Mouse (Mus musculus): ENCODE data around the gene Gabra2. TPM values are rescaled to one million over a fixed set of nuclear protein-coding genes. Genes with fewer than 3 reads are reported as not detected.

Gabra2 gene
- polyA plus RNA-seq, 1 experiment = not detected

- TF ChIP-seq TAL1 (IDR thresholded peaks at IDR 0.05; ENCODE audit: low read length) = no peak
- no peak for TF ChIP-seq GATA1 (IDR thresholded peaks at IDR 0.05; ENCODE audit: low read length)
- Histone ChIP-seq H3K4me3 (replicated peaks) (no peak overlapping the region), H3K4me1 (ENCODE audit: control insufficient read depth) (no peaks in the 10 kb centered on the region), H3K36me3 (ENCODE audit: control insufficient read depth) (no peaks in the 10 kb centered on the region), H3K27me3 (ENCODE audit: control insufficient read depth) (peaks cover 19% of the 10 kb centered on the region), H3K9me3 (ENCODE audit: control insufficient read depth, low read length) (no peaks in the 10 kb centered on the region; the same call in 1 of the 2 replicates)
Observed at GRCm38 (mm10) chr5:71091926-71092325, 3.7 kb downstream of the Gabra2 start.

- Histone ChIP-seq H3K4me1 (ENCODE audit: control insufficient read depth) (no peaks in the 10 kb centered on the region), H3K4me3 (replicated peaks) (no peak overlapping the region), H3K27me3 (ENCODE audit: control insufficient read depth) (no peaks in the 10 kb centered on the region), H3K9me3 (ENCODE audit: control insufficient read depth, low read length) (no peaks in the 10 kb centered on the region), H3K36me3 (ENCODE audit: control insufficient read depth) (no peaks in the 10 kb centered on the region)
- TF ChIP-seq GATA1 (IDR thresholded peaks at IDR 0.05; ENCODE audit: low read length) (no peak), TAL1 (IDR thresholded peaks at IDR 0.05; ENCODE audit: low read length) (no peak)
Observed at GRCm38 (mm10) chr5:71078861-71079260, 16.8 kb downstream of the Gabra2 start.

GRCm38 (mm10) chr5:71061696-71062095 is 34.0 kb downstream of the Gabra2 start:
- Histone ChIP-seq H3K4me3 (replicated peaks) (no peak overlapping the region), H3K27me3 (ENCODE audit: control insufficient read depth) (no peaks in the 10 kb centered on the region), H3K9me3 (ENCODE audit: control insufficient read depth, low read length) (peaks cover 14% of the 10 kb centered on the region), H3K4me1 (ENCODE audit: control insufficient read depth) (no peaks in the 10 kb centered on the region), H3K36me3 (ENCODE audit: control insufficient read depth) (no peaks in the 10 kb centered on the region)
- TF ChIP-seq GATA1 (IDR thresholded peaks at IDR 0.05; ENCODE audit: low read length) = no peak
- no peak for TF ChIP-seq TAL1 (IDR thresholded peaks at IDR 0.05; ENCODE audit: low read length)

- TF ChIP-seq GATA1 (IDR thresholded peaks at IDR 0.05; ENCODE audit: low read length) = no peak
- TF ChIP-seq TAL1 (IDR thresholded peaks at IDR 0.05; ENCODE audit: low read length) = no peak
- H3K4me3 ChIP-seq (replicated peaks) = no peak overlapping the region
Observed at GRCm38 (mm10) chr5:71058047-71058446, 37.6 kb downstream of the Gabra2 start.

GRCm38 (mm10) chr5:71037352-71037751 is 58.3 kb downstream of the Gabra2 start:
- Histone ChIP-seq H3K4me3 (replicated peaks) (no peak overlapping the region), H3K9me3 (ENCODE audit: control insufficient read depth, low read length) (no peaks in the 10 kb centered on the region), H3K36me3 (ENCODE audit: control insufficient read depth) (no peaks in the 10 kb centered on the region), H3K27me3 (ENCODE audit: control insufficient read depth) (no peaks in the 10 kb centered on the region), H3K4me1 (ENCODE audit: control insufficient read depth) (no peaks in the 10 kb centered on the region)
- TF ChIP-seq GATA1 (IDR thresholded peaks at IDR 0.05; ENCODE audit: low read length) = no peak
- TF ChIP-seq TAL1 (IDR thresholded peaks at IDR 0.05; ENCODE audit: low read length) = no peak

More at GRCm38 (mm10) chr5:71058047-71058446, 37.6 kb downstream of the Gabra2 start:
- no peaks in the 10 kb centered on the region for H3K36me3 ChIP-seq (ENCODE audit: control insufficient read depth)
- no peaks in the 10 kb centered on the region for H3K27me3 ChIP-seq (ENCODE audit: control insufficient read depth)
- H3K4me1 ChIP-seq (ENCODE audit: control insufficient read depth) = no peaks in the 10 kb centered on the region
- H3K9me3 ChIP-seq (ENCODE audit: control insufficient read depth, low read length) = peaks cover 13% of the 10 kb centered on the region

GRCm38 (mm10) chr5:71025956-71026355 is 69.7 kb downstream of the Gabra2 start:
- H3K27me3 ChIP-seq (ENCODE audit: control insufficient read depth) = no peaks in the 10 kb centered on the region
- no peaks in the 10 kb centered on the region; the same call in 1 of the 2 replicates for H3K9me3 ChIP-seq (ENCODE audit: control insufficient read depth, low read length)
- H3K36me3 ChIP-seq (ENCODE audit: control insufficient read depth) = no peaks in the 10 kb centered on the region
- no peak overlapping the region for H3K4me3 ChIP-seq (replicated peaks)
- no peaks in the 10 kb centered on the region for H3K4me1 ChIP-seq (ENCODE audit: control insufficient read depth)
- no peak for TF ChIP-seq TAL1 (IDR thresholded peaks at IDR 0.05; ENCODE audit: low read length)
- TF ChIP-seq GATA1 (IDR thresholded peaks at IDR 0.05; ENCODE audit: low read length) = no peak

- Histone ChIP-seq H3K27me3 (ENCODE audit: control insufficient read depth) (no peaks in the 10 kb centered on the region), H3K4me1 (ENCODE audit: control insufficient read depth) (no peaks in the 10 kb centered on the region), H3K36me3 (ENCODE audit: control insufficient read depth) (no peaks in the 10 kb centered on the region), H3K9me3 (ENCODE audit: control insufficient read depth, low read length) (no peaks in the 10 kb centered on the region), H3K4me3 (replicated peaks) (no peak overlapping the region)
- TF ChIP-seq TAL1 (IDR thresholded peaks at IDR 0.05; ENCODE audit: low read length) = no peak
- TF ChIP-seq GATA1 (IDR thresholded peaks at IDR 0.05; ENCODE audit: low read length) = no peak
Observed at GRCm38 (mm10) chr5:71011751-71012150, 83.9 kb downstream of the Gabra2 start.

- Histone ChIP-seq H3K36me3 (ENCODE audit: control insufficient read depth) (no peaks in the 10 kb centered on the region), H3K4me3 (replicated peaks) (no peak overlapping the region), H3K9me3 (ENCODE audit: control insufficient read depth, low read length) (no peaks in the 10 kb centered on the region), H3K4me1 (ENCODE audit: control insufficient read depth) (no peaks in the 10 kb centered on the region), H3K27me3 (ENCODE audit: control insufficient read depth) (no peaks in the 10 kb centered on the region)
- no peak for TF ChIP-seq TAL1 (IDR thresholded peaks at IDR 0.05; ENCODE audit: low read length)
- TF ChIP-seq GATA1 (IDR thresholded peaks at IDR 0.05; ENCODE audit: low read length) = no peak
Observed at GRCm38 (mm10) chr5:71011271-71011670, 84.4 kb downstream of the Gabra2 start.

GRCm38 (mm10) chr5:71010797-71011196 is 84.9 kb downstream of the Gabra2 start:
- no peaks in the 10 kb centered on the region for H3K9me3 ChIP-seq (ENCODE audit: control insufficient read depth, low read length)
- no peaks in the 10 kb centered on the region for H3K36me3 ChIP-seq (ENCODE audit: control insufficient read depth)
- no peaks in the 10 kb centered on the region for H3K27me3 ChIP-seq (ENCODE audit: control insufficient read depth)
- TF ChIP-seq TAL1 (IDR thresholded peaks at IDR 0.05; ENCODE audit: low read length) (no peak), GATA1 (IDR thresholded peaks at IDR 0.05; ENCODE audit: low read length) (no peak)
- H3K4me3 ChIP-seq (replicated peaks) = no peak overlapping the region
- H3K4me1 ChIP-seq (ENCODE audit: control insufficient read depth) = no peaks in the 10 kb centered on the region

Data from erythroblast, embryonic 14.5 days (primary cell).